Mouse (Mus musculus) CH12.LX (cell line): ENCODE data around the gene Fam129c. TPM values are rescaled to one million over a fixed set of nuclear protein-coding genes. Genes with fewer than 3 reads are reported as not detected.
A peak's percentile ranks its signal among the peaks of the same experiment; 100 is the strongest.

Experiments used
- DNase-seq: peaks from one replicate; pipeline ENCODE4 v3.0.0-alpha.2; 2013; ENCODE audit errors: extremely low read depth
- H3K27ac ChIP-seq: 2 replicates; pipeline ENCODE4 v1.5.1; 2012; ENCODE audit warnings: low read depth, mild to moderate bottlenecking, control low read depth, moderate library complexity; ENCODE audit not compliant: insufficient read depth
- H3K27me3 ChIP-seq: replicated peaks from 2 replicates; pipeline ENCODE3; 2012; ENCODE audit warnings: inconsistent platforms
- H3K36me3 ChIP-seq, 2 experiments: replicated peaks in 1 of 2; 2 replicates each; pipeline versions ENCODE3 to v1.6.1; 2012; ENCODE audit warnings: inconsistent platforms in 1 of 2, low read length in 1 of 2, mild to moderate bottlenecking in 1 of 2, mixed read lengths in 1 of 2, moderate library complexity in 1 of 2; ENCODE audit not compliant: control insufficient read depth in 1 of 2, insufficient read depth in 1 of 2
- H3K4me1 ChIP-seq, 2 experiments: 2 replicates each; pipeline ENCODE4 v1.6.1; 2012; ENCODE audit warnings: inconsistent platforms in 1 of 2, moderate library complexity in 1 of 2; ENCODE audit not compliant: insufficient read depth in 2 of 2, control insufficient read depth in 1 of 2
- H3K4me2 ChIP-seq: 2 replicates; pipeline ENCODE4 v1.6.1; 2012; ENCODE audit warnings: low read depth, mild to moderate bottlenecking, control low read depth; ENCODE audit not compliant: poor library complexity, insufficient read depth, severe bottlenecking
- H3K4me3 ChIP-seq, 3 experiments: fragments of 150-350 bp in 1 of 3; sonication (generic) in 1 of 3; replicated peaks in 1 of 3; 2 replicates each; pipeline versions ENCODE3 to v1.5.1; 2011 to 2012; ENCODE audit warnings: low read depth in 2 of 3, low read length in 2 of 3, mild to moderate bottlenecking in 2 of 3, moderate library complexity in 2 of 3, control low read depth in 1 of 3, improper control_type of control experiment in 1 of 3, inconsistent platforms in 1 of 3, mixed read lengths in 1 of 3; ENCODE audit not compliant: poor library complexity in 1 of 3
- H3K79me2 ChIP-seq: replicated peaks from 2 replicates; pipeline ENCODE4 v1.6.1; 2012; ENCODE audit warnings: mild to moderate bottlenecking, moderate library complexity; ENCODE audit not compliant: control insufficient read depth, poor library complexity, insufficient read depth, severe bottlenecking; ENCODE audit errors: extremely low read depth
- H3K9ac ChIP-seq: 2 replicates; pipeline ENCODE4 v1.6.1; 2012; ENCODE audit warnings: low read depth, mild to moderate bottlenecking, control low read depth, moderate library complexity; ENCODE audit not compliant: insufficient read depth
- H3K9me3 ChIP-seq: replicated peaks from 2 replicates; pipeline ENCODE3; 2012; ENCODE audit warnings: low read length, inconsistent platforms, mixed read lengths
- BHLHE40 ChIP-seq: IDR thresholded peaks from 2 replicates; pipeline ENCODE4 v1.6.1; 2011; ENCODE audit warnings: mild to moderate bottlenecking, low read depth, low read length, improper control_type of control experiment
- E2F4 ChIP-seq: IDR thresholded peaks from 2 replicates; pipeline ENCODE4 v1.6.1; 2011; ENCODE audit warnings: low read depth, low read length, improper control_type of control experiment; ENCODE audit not compliant: insufficient replicate concordance
- ELF1 ChIP-seq: IDR thresholded peaks from 2 replicates; pipeline ENCODE4 v1.6.1; 2014; ENCODE audit warnings: low read depth, mild to moderate bottlenecking, inconsistent platforms, low read length, improper control_type of control experiment
- ETS1 ChIP-seq: conservative IDR thresholded peaks from 2 replicates; pipeline ENCODE4 v1.6.1; 2012; ENCODE audit warnings: low read depth, mild to moderate bottlenecking, inconsistent platforms, low read length, improper control_type of control experiment, moderate library complexity
- HCFC1 ChIP-seq: IDR thresholded peaks from 2 replicates; pipeline ENCODE4 v1.6.1; 2012; ENCODE audit warnings: low read depth, mild to moderate bottlenecking, inconsistent platforms, low read length, improper control_type of control experiment
- IRF4 ChIP-seq: IDR thresholded peaks from 2 replicates; pipeline ENCODE4 v1.6.1; 2014; ENCODE audit warnings: low read depth, mild to moderate bottlenecking, inconsistent platforms, low read length, improper control_type of control experiment
- KAT2A ChIP-seq: IDR thresholded peaks from 2 replicates; pipeline ENCODE4 v1.6.1; 2012; ENCODE audit warnings: low read length, improper control_type of control experiment, inconsistent platforms; ENCODE audit not compliant: insufficient replicate concordance
- MAX ChIP-seq: IDR thresholded peaks from 2 replicates; pipeline ENCODE4 v1.6.1; 2011; ENCODE audit warnings: low read length, improper control_type of control experiment
- MAZ ChIP-seq: IDR thresholded peaks from 2 replicates; pipeline ENCODE4 v1.6.1; 2012; ENCODE audit warnings: low read depth, mild to moderate bottlenecking, inconsistent platforms, low read length, improper control_type of control experiment, moderate library complexity
- MEF2A ChIP-seq: IDR thresholded peaks from 2 replicates; pipeline ENCODE4 v1.6.1; 2014; ENCODE audit warnings: low read depth, mild to moderate bottlenecking, inconsistent platforms, low read length, improper control_type of control experiment, borderline replicate concordance
- MXI1 ChIP-seq: IDR thresholded peaks from 2 replicates; pipeline ENCODE4 v1.6.1; 2011; ENCODE audit warnings: mild to moderate bottlenecking, low read depth, low read length, improper control_type of control experiment
- MYC ChIP-seq: IDR thresholded peaks from 2 replicates; pipeline ENCODE4 v1.6.1; 2011; ENCODE audit warnings: low read depth, mild to moderate bottlenecking, improper control_type of control experiment, low read length
- NELFE ChIP-seq: IDR thresholded peaks from 2 replicates; pipeline ENCODE4 v1.6.1; 2011; ENCODE audit warnings: low read depth, low read length, improper control_type of control experiment
- NRF1 ChIP-seq: IDR thresholded peaks from 2 replicates; pipeline ENCODE4 v1.6.1; 2014; ENCODE audit warnings: low read depth, mild to moderate bottlenecking, inconsistent platforms, low read length, improper control_type of control experiment, moderate library complexity
- PAX5 ChIP-seq: IDR thresholded peaks from 2 replicates; pipeline ENCODE4 v1.6.1; 2012; ENCODE audit warnings: low read length, inconsistent platforms, mixed read lengths
- POLR2A ChIP-seq: IDR thresholded peaks from 2 replicates; pipeline ENCODE4 v1.6.1; 2011; ENCODE audit warnings: low read depth, mild to moderate bottlenecking, improper control_type of control experiment, low read length
- POLR2AphosphoS2 ChIP-seq: IDR thresholded peaks from 2 replicates; pipeline ENCODE4 v1.6.1; 2011; ENCODE audit warnings: low read depth, low read length, improper control_type of control experiment
- RCOR1 ChIP-seq: conservative IDR thresholded peaks from 2 replicates; pipeline ENCODE4 v1.6.1; 2012; ENCODE audit warnings: low read depth, mild to moderate bottlenecking, inconsistent platforms, low read length, improper control_type of control experiment
- SIN3A ChIP-seq: IDR thresholded peaks from 2 replicates; pipeline ENCODE4 v1.6.1; 2012; ENCODE audit warnings: low read length, improper control_type of control experiment, inconsistent platforms
- SMC3 ChIP-seq: IDR thresholded peaks from 2 replicates; pipeline ENCODE4 v1.6.1; 2011; ENCODE audit warnings: low read depth, low read length, improper control_type of control experiment
- TBP ChIP-seq: conservative IDR thresholded peaks from 2 replicates; pipeline ENCODE4 v1.6.1; 2011; ENCODE audit warnings: low read depth, low read length, improper control_type of control experiment
- TCF12 ChIP-seq: IDR thresholded peaks from 2 replicates; pipeline ENCODE4 v1.6.1; 2014; ENCODE audit warnings: low read depth, mild to moderate bottlenecking, inconsistent platforms, low read length, improper control_type of control experiment
- UBTF ChIP-seq: IDR thresholded peaks from 2 replicates; pipeline ENCODE4 v1.6.1; 2012; ENCODE audit warnings: low read depth, mild to moderate bottlenecking, inconsistent platforms, low read length, improper control_type of control experiment, moderate library complexity
- USF1 ChIP-seq: IDR thresholded peaks from 2 replicates; pipeline ENCODE4 v1.6.1; 2014; ENCODE audit warnings: low read depth, mild to moderate bottlenecking, inconsistent platforms, low read length, improper control_type of control experiment
- USF2 ChIP-seq: conservative IDR thresholded peaks from 2 replicates; pipeline ENCODE4 v1.6.1; 2011; ENCODE audit warnings: low read depth, low read length, improper control_type of control experiment
- ZC3H11A ChIP-seq: IDR thresholded peaks from 2 replicates; pipeline ENCODE4 v1.6.1; 2012; ENCODE audit warnings: low read depth, mild to moderate bottlenecking, inconsistent platforms, low read length, improper control_type of control experiment
- ZMIZ1 ChIP-seq: IDR thresholded peaks from 2 replicates; pipeline ENCODE4 v1.6.1; 2012; ENCODE audit warnings: low read depth, mild to moderate bottlenecking, inconsistent platforms, low read length, improper control_type of control experiment
- dilution Hi-C: fragments of 300-500 bp; cut with MboI; formaldehyde crosslinking; loops from 2 replicates; pipeline ENCODE4 v1.14.3; 2020; ENCODE audit warnings: low sequenced_read_pairs; ENCODE audit not compliant: extremely low pct_unique_long_range_greater_than_20kb, extremely low pct_ligation_motif_present
- in situ Hi-C: fragments of 300-500 bp; cut with MboI; formaldehyde crosslinking; loops from 3 replicates; pipeline ENCODE4 v1.14.3; 2019; ENCODE audit warnings: low sequenced_read_pairs, low pct_ligation_motif_present, low pct_unique_long_range_greater_than_20kb, mixed read lengths
- polyA plus RNA-seq: library from polyadenylated mRNA; unstranded; fragments of >175 nt; gene quantifications from 2 replicates; pipeline ENCODE4 v1.2.1, GENCODE M21; 2012; ENCODE audit warnings: low read depth; ENCODE audit not compliant: insufficient read length
- total RNA-seq, 2 experiments: library from RNA; depleted of rRNA; stranded (reverse); fragments of 300-350 nt in 1 of 2; fragments of >200 nt in 1 of 2; gene quantifications; 2 replicates each; pipeline ENCODE4 v1.2.3; 2012 to 2014

Gene Fam129c
- total and polyA plus RNA-seq, 3 experiments = 89.2 to 98.6 (median 95.2) TPM

DNA sequence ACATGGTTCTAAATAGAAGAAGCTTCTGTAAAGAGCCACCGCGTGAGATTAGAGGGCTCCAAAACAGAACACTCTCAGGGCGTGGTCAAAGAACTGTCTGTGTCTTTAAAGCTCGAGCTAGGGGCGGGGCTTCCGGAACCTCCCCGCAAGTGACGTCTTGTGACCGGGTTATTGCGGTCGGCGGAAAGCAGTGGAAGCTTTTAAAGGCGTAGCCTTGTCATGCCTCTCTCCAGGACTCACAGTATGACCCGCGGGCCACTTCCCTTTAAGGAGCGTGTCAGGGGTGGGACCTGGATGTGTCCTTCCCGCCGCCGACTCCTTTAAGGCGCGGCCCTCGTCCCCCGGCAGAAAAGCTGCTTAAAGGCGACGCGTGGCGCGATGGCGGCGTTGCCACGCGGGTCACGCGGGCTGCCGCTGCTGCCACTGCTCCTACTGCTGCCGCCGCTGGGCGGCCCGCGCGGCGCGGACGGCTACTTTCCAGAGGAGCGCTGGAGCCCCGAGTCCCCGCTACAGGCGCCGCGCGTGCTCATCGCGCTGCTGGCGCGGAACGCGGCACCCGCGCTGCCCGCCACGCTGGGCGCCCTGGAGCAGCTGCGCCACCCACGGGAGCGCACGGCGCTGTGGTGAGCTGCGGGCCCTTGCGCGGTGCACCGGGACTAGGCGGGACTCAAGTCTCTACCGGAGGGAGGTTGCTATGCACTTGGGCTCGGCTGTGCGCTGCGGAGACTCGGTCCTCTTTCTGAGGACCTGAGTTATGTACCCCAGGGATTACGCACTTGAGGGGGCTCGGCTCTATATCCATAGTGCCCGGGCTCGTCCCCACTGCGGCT lies 13.6 kb downstream of the Fam129c start, which contains the start of gene Colgalt1:
TSS of gene Colgalt1 (plus strand) at position 177 of the 830 bp plus-strand sequence.
- TF ChIP-seq ETS1 (peak; percentile 43; the same call in 1 of the 2 replicates), ELF1 (peak; percentile 90), E2F4 (peak; percentile 72; the same call in 1 of the 2 replicates), MAZ (peak; percentile 58; the same call in 1 of the 2 replicates), TBP (peak; percentile 83), MAX (peak; percentile 69), SIN3A (peak; percentile 99), UBTF (peak; percentile 78; the same call in 1 of the 2 replicates), ZC3H11A (no peak), USF1 (no peak), KAT2A (0 out of 2 replicates have a peak, but pooled peaks have one; percentile 7), ZMIZ1 (peak; percentile 84), HCFC1 (peak; percentile 79), RCOR1 (no peak), MXI1 (peak; percentile 92), NRF1 (0 out of 2 replicates have a peak, but pooled peaks have one; percentile 32), PAX5 (no peak), BHLHE40 (peak; percentile 66; the same call in 1 of the 2 replicates), POLR2A (peak; percentile 77), TCF12 (peak; percentile 45; the same call in 1 of the 2 replicates), USF2 (peak; percentile 58), MYC (peak; percentile 66), IRF4 (peak; percentile 45; the same call in 1 of the 2 replicates), POLR2AphosphoS2 (peak; percentile 68; the same call in 1 of the 2 replicates), NELFE (peak; percentile 60; the same call in 1 of the 2 replicates), SMC3 (no peak; the same call in 1 of the 2 replicates), MEF2A (no peak)
- H3K4me1 ChIP-seq = peaks cover 16 to 62% of the 10 kb centered on the region in 2 experiments
- H3K4me3 ChIP-seq = peak within 1 kb of the TSS; percentile 86 to 90 (median 86)
- peak within 1 kb of the TSS; percentile 83 for H3K4me2 ChIP-seq
- in situ Hi-C loops (no loop called here), dilution Hi-C loops (no loop called here)
- H3K9me3 ChIP-seq = no peaks in the 10 kb centered on the region
- peak; percentile 99 for DNase-seq
- peak within 1 kb of the TSS; percentile 79 for H3K9ac ChIP-seq
- peaks cover 20% of the 10 kb centered on the region for H3K79me2 ChIP-seq
- no peaks in the 10 kb centered on the region for H3K27me3 ChIP-seq
- H3K36me3 ChIP-seq = peaks cover 30 to 75% of the 10 kb centered on the region in 2 experiments
- H3K27ac ChIP-seq = peak within 1 kb of the TSS; percentile 48
